Mouse (Mus musculus) central nervous system, embryonic 14 days (tissue): ENCODE measurements around the gene Cyp4a12a. TPM values are rescaled to one million over a fixed set of nuclear protein-coding genes. Genes with fewer than 3 reads are reported as not detected.

Source experiments
- polyA plus RNA-seq: library from polyadenylated mRNA; depleted of rRNA; stranded (reverse); fragments of >200 nt; gene quantifications from 2 replicates; pipeline ENCODE4 v1.2.3, GENCODE M21; 2012; rRNA removed

The Cyp4a12a gene
- not detected in 2 replicates for polyA plus RNA-seq

DNA sequence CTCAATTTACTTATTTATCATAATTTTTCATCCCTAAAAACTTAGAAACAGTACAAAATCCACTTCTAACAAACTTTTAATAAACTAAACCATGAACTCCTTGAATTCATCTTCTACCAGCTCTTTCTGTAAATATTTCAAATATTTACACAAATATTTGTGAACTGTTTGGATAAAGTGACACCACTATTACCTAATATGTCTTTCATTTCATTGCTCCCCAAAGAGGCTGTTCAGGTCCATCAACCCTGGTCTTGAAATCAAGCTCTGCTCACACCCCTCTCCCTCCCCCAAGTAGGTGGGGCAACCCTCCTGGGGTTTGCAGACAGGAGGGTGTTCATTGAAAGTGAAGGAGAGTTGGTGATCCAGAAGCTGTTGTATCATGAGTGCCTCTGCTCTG lies at the start of gene Cyp4a12a:
Gene Cyp4a12a (plus strand): TSS at position 301 of the 400 bp plus-strand sequence.

Other genes with a start within 250 kb of the Cyp4a12a start
- 16.0 and 20.9 TPM in 2 replicates for gene Tal1, start 242.6 kb upstream of the Cyp4a12a start, polyA plus RNA-seq
- gene Pdzk1ip1, start 210.3 kb upstream of the Cyp4a12a start, polyA plus RNA-seq, result 3.7 and 5.0 TPM in 2 replicates
- 4.3 and 4.4 TPM in 2 replicates for gene Cyp4x1, start 164.8 kb upstream of the Cyp4a12a start, polyA plus RNA-seq
- gene Cyp4a29, start 57.0 kb upstream of the Cyp4a12a start, polyA plus RNA-seq, result not detected in 2 replicates
- gene Cyp4a12b, start 112.6 kb downstream of the Cyp4a12a start, polyA plus RNA-seq, result 0.03 TPM in 1 of 2 replicates, not detected in the other
- gene Cyp4a30b, start 153.6 kb downstream of the Cyp4a12a start, polyA plus RNA-seq, result not detected in 2 replicates
- gene Cyp4a14, start 197.1 kb downstream of the Cyp4a12a start, polyA plus RNA-seq, result not detected in 2 replicates
- gene Cyp4a10, start 219.2 kb downstream of the Cyp4a12a start, polyA plus RNA-seq, result not detected in 2 replicates